Mouse (Mus musculus): ENCODE measurements at regions not wholly inside any gene's neighbourhood (a gene's known extent, or its start where the extent isn't known, plus 50 kb on each side); places are given as distances from the start of the nearest gene placed in this dataset.
"Not testable (repeated sequence)": the region's sequence is repeated elsewhere in the genome, so short reads cannot be mapped to it uniquely, and the experiment has no call there.

- peak in 1 of 2 experiments; percentile 8 for DNase-seq (ENCODE audit: extremely low spot score in 1 of 2, low spot score in 1 of 2)
Observed at GRCm38 (mm10) chr10:50370611-50371010, 221.9 kb upstream of the Ascc3 start.

- not testable (repeated sequence) for DNase-seq (ENCODE audit: extremely low spot score in 1 of 2, low spot score in 1 of 2)
Observed at GRCm38 (mm10) chr10:50392617-50393016, 199.9 kb upstream of the Ascc3 start.

Measured in layer of hippocampus, postnatal 25 days (tissue).